Mouse (Mus musculus) layer of hippocampus, adult 9-10 months (tissue): ENCODE measurements around the gene Chil5.
"Not testable (repeated sequence)": the region's sequence is repeated elsewhere in the genome, so short reads cannot be mapped to it uniquely, and the experiment has no call there.

Experiments
- DNase-seq: peaks from one replicate; pipeline ENCODE4 v3.0.0; 2022; ENCODE audit warnings: low spot score

Gene Chil5

DNA sequence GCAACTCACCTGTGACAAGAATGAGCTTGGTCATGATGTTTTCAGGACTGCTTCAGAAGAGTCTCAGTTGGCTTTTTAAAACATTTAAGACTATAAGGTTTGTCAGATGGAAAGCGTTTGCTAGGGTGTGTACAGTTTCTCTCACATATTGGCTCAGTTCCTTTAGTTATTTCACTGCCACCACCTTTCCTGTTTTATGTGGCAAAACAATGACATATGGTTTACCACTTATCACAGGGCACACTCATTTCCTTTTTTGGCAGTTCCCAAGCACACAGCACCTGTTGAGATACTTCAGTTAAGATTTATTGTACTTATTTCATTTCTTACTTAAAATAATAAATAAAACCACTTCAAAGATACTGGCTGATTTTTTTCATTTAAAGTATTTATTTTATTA is at the start of gene Chil5:
Gene Chil5, minus strand, starts transcription at position 34 of the 400 bp plus-strand sequence.
- no peak for DNase-seq

DNA sequence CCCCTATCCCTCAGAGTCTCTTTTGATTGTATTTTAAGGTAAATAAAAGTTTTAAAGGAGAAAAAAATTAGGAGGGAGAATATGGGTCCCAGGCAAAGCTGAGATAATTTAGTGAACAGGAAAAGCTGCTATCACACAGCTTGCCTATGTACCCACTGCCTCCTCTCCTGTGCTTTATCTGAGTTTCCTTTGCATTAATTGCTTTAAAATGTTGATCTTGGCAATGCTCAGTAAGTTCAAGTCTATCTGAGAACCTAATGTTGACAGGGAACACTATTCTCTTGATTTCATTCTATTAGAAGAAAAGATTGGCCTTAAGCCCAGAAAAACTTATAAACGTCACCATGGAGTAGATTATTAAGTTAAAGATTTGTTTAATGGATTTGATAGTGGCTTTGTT is 42.2 kb upstream of the Chil5 start:
- no peak for DNase-seq

DNA sequence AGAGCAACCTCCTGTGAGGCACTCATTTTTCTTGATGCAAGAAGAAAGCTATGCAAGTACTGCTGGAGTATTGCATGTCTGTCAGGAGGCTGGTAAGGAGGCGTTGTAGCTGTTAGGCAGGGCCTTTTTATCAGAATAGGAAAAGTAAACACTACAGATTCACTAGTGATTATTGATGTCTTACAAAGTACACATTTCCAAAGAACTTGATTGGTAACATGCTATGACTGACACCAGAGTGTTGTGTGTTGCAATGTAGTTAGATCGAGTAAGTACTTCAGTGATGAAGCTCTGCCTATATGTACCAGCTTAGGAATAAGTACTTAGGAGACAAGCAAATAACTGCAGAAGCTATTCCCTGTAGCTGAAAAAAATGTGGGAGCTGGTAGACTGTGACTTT is 38.4 kb upstream of the Chil5 start:
- DNase-seq, result no peak

DNA sequence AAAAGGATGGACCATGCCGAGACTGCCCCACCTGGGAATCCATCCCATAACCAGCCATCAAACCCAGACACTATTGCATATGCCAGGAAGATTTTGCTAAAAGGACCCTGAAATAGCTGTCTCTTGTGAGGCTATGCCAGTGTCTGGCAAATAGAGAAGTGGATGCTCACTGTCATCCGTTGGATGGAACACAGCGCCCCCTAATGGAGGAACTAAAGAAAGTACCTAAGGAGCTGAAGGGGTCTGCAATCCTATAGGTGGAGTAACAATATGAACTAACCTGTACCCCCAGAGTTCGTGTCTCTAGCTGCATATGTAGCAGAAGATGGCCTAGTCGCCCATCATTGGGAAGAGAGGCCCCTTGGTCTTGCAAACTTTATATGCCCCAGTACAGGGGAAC is 35.1 kb upstream of the Chil5 start:
- not testable (repeated sequence) for DNase-seq

DNA sequence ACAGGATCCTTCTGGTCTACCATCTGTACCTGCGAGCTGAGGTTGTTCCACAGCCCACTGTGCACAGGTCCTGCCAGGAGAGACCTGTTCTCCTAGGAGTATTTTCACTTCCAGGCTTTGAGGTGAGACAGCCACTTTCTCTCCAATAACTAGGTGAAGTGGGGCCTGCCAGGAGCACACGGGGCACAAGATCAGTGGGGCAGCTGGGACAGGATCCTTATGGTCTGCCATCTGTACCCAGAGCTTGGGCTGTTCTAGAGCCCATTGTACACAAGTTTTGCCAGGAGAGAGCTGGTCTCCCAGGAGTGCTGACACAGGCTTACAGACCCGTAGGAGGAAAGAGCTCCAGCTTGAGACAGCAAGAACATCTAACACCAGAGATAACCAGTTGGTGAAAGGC is 25.4 kb upstream of the Chil5 start:
- no peak for DNase-seq

DNA sequence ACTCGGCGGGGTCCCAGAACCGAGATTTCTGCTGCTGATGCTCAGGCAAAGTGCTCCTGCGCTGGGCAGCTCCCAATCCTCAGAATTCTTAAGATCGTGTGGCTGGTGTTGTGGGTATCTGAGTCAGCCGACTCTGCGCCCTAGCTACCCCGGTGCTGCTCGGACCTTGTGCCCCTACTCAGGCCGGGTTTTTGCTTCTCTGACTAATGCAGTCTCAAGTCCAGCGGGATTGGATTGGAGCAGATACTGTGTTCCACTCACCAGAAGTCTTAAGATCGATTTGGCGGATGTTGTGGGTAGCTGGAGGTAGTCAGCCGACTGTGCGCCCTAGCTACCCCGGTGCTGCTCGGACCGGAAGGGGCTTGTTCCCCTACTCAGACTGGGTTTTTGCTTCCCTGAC is 19.3 kb upstream of the Chil5 start:
- DNase-seq, result no peak

DNA sequence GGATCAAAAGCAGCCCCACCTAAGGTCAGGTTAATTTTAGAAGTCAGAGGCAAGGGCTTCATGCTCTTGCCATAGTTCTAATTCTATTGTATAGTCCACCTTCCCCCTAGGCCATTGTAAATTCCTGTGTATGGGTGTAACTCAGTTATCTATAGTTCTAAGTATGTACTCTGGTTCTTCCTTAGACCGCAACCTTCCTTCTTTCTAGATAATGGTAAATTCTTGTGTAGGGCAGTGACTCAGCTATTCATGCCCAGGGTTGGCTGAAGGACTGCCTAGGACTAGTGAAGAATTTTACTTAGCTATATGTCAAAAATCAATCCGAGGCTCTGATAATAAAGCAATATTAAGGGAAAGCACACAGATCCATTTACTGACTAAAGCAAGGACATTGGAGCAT is 7.7 kb upstream of the Chil5 start:
- no peak for DNase-seq

DNA sequence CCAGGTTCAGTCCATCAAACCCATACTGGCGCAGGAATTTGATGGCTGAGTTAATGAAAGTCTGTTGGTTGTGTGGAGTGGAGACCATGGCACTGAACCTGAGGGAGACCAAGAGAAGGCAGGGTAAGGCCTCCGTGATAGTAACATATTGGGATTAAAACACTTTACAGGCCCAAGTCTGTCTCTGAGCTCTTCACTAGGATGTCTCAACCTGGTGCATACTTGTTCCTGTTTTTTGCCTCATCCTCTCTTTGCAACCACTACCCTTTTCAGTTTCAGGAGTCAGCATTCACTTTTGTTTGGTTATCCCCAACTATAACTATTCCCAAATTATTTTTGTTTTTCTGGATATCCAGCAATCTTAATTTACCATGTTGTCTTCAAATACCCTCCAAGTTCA is 8.5 kb downstream of the Chil5 start:
- DNase-seq, result no peak

DNA sequence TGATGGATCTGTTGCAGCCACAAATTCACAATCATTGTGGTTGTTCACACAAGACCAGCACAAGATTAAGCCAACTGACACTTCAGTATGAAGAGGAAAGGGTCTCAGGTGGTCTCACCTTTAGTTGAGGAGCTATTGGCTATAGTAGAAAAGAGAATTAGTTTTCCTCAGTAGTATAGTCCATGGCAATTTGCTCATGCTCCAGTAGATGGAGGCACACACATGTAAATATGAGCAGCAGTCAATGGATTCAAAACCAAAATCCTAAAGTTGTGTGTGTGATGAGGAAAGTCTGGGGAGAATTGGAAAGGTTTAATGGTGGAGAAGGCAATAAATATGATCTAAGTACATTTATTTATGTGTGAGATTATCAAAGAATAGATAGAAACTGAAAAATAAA is 10.8 kb downstream of the Chil5 start:
- peak; percentile 8 for DNase-seq

DNA sequence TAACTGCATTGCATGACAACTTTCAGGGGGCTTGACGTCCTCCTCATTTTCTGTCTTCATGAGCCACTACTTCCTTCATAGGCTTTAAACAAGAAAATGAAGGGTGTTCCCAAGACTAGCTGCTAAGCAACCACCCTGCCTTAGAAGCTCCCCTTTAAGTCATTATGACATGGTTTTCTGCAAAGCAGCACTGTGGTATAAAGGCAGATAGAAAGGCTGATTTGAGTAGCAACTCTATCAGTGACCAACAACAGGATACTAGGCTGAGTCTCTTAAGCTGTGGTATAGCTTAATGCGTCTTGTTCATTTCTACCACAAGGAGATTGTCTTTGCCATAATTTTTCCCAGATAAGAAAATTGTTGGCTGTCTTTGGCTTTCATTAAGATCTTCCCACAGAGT is 18.1 kb downstream of the Chil5 start, which contains the start of gene Pifo:
Gene Pifo, minus strand, starts transcription at position 101 of the 400 bp plus-strand sequence.
- no peak for DNase-seq

DNA sequence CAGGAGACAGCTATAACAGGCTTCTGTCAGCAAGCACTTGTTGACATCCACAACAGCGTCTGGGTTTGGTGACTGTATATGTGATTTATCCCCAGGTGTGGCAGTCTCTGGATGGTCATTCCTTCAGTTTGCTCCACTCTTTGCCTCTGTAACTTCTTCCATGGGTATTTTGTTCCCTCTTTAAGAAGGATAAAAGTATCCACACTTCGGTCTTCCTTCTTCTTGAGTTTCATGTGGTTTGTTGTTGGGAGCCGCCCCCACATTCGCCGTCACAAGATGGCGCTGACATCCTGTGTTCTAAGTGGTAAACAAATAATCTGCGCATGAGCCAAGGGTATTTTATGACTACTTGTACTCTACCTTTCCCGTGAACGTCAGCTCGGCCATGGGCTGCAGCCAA is 29.3 kb downstream of the Chil5 start:
- DNase-seq, result not testable (repeated sequence)

DNA sequence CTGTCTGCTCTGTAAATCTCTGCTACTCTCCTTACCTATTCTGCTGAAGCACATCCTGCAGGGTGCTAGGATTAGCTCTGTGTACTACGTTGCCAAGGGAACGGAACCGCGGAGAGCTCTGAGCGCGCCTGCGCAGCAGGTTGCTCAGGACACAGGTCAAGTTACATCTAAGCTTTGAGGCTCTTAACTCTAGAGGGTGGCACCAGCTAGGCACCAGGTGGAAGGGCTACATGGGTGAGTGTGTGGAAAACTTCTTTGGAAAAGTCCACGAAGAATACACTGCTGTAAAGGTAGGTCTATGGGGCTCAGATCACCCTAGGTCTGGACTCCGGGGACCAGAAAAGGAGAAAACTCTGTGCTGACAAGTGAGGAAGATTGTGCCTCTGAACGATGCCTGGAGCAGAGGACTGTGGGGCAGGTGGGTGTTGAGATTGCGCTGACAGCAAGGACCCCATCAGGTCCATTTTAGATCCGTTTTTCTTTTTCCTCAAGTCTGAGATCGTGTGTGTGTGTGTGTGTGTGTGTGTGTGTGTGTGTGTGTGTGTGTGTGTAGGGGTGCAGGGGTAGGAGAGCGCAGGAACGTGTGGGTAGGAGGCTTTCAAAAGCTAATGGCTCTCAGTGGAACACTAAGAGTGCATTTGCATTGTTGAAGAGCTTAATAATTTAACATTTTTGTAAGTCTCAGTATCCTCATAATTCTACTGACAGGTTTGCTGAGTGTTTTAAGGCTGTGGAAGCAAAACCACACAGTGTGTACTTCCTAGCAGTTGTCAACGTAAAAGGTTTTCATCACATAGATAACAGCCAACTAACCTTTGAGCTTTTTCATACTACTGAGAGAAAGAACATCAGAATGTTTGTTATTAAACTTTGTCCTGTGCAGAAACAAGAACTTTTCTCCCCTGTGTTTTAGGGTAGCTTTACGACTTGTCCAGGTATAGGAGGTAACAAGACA is 30.9 kb downstream of the Chil5 start:
- DNase-seq, result no peak

DNA sequence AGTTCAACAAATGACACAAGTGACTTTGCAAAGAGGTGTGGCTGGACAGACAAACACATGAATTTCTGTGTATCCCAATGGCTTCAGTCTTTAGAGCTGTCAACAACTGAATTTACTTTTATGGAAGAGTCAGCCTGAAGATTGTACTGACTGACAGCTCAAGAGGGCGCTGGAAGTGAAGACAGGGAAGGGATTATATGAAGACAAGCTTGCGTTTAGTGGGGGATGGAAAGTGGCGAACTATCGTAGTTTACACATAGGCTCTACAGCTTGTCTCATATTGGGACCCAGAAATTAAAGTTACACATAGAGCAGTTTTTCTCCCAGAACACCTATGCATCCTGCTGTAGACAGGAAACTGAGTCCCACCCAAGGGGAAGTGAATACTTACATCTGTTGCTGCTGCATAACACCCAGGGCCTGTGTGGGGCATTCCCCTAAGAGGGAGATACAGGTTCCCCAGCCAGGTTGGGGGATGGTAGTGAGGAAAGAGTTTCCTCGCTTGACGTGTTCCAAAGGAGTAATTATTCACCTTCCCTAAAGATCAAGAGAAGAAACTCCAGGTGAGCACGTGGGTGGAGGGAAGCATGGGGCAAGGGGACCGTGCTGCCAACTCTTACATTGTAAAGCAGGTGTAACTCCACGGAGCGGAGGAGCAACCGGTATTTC is 31.8 kb downstream of the Chil5 start:
- no peak for DNase-seq

DNA sequence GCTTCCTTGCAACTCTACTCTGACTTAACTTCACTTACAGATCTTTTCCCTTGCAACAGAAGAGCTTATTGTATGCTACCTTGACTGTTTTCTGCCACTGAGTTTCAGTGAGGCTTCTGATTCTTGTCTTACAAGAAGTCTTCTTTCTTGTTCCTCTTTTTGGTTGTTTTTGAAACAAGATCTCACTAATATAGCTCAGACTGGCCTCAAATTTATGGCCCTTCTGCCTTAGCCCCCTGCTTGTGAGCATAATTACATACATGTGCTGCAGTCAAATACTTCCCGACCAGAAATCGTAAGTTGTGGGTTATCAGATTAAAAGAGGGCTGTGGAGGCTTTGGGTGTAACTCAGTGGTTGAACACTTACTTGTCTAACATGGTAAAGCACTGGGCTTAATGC is 37.9 kb downstream of the Chil5 start:
- no peak for DNase-seq

DNA sequence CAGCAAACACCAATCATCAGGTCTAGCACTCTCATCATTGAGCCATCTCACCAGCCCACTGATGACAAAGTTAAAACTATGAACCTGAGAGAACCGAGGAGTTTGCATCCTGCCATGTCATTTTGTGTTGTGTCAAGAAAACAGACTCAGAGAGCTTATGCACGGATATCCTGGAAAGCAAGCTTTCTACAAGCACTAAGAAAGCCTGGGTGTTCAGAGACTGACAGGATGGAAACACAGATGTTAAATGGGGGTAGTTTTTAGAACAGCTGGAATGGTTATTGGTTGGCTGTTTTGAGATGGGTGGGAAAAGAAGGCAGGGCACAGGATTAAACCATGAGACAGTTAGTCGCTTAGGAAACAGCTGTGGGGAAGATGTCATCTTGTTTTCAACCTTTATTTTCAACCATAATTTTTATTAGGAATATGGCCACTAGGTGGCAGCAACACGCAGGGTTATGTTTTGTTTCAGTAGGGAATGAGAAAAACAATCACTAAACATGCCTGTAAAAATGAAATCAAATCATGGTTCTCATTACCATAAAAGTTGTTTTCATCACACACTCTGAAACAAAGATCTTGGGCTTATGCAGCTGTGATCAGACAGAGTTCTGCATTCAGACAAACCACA is 40.8 kb downstream of the Chil5 start:
- peak; percentile 74 for DNase-seq

DNA sequence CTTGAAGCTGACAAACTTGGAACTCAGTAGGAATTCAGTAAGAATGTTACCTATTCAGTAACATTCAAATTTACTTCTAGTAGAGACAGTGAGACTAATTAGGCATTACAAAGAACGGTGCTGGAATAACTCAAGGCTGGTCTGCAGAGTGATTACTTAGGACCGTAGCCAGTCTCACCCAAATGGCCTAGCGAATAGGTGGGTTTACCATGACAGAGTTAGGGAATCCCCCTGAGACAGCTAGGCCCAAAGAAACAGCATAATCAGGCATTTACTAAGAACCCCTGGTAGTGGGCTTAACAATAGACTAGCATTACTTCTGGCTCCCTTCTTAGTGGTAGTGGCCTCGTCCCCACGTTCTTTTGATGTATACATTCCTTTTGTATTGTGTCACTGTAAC is 43.0 kb downstream of the Chil5 start:
- DNase-seq, result not testable (repeated sequence)

DNA sequence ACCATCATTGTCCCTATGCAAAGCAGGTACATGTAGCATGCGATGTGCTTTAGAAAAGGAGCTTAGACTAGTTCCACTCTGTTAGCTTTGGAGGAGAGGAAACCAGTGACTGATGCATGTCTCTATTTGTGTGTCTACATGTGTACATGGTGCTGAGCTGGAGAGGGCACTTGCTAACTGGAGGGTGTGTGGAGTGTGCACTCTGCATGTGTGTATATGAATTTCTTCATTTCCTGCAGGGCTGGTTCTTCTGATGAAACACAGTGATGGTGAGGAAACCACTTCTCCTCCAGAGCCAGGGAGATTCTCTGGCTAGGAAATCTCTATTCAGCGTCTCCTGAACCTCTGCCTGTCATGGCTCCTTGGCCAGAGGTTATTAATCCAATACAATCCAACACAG is 58.4 kb downstream of the Chil5 start:
- no peak for DNase-seq

DNA sequence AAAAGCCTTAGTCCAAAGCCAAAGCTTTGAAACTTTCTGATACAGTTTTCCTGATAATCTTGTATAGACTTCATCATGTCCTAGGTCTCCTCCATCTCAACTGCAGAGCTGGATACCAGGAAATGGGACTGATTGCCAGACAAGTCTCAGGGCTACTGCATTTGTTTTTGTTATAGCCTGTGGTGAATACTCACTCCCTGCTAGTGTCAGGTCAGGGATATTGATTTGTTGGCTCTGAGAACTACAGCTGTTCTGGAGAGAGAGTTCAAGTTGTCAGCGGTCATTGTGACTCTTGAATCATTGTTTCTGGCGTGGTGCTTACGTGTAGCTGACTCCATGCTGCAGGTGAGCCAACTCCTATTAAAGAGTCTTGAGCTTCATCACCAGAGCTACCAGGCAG is 59.2 kb downstream of the Chil5 start, which contains the start of gene Ovgp1:
Gene Ovgp1, plus strand, starts transcription at position 301 of the 400 bp plus-strand sequence.
- no peak for DNase-seq

DNA sequence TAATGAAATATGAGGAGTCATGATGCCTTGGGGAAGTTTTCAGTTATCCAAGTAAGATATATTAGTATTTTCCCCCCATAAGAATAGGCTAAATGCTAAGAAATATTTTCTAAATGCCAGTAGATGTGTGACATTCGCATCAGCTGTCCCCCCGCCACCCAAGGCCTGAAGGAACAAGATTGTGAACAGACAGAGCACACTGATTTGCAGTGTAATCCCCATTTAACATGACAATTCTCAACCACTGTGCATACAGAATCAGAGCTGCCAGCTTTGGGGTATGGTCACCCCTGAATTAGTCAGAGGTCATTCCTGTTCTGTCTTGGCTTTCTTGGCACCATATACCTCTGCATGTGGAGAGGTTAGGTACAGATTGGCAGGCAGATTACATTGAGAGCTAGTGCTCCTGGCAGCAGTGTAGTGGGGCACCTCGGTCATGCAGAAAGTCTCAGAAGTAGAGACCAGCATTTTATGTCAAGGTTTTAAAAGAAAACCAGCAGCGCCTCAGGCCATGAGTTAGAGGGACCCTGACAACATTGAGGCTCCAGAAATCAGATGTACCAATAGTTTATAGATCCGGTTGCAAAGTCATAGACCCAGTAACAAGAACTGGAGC is 60.7 kb downstream of the Chil5 start:
- no peak for DNase-seq
